Mouse (Mus musculus): ENCODE data around the gene Krit1.
"Not testable (repeated sequence)": the region's sequence is repeated elsewhere in the genome, so short reads cannot be mapped to it uniquely, and the experiment has no call there.

- not testable (repeated sequence) for TF ChIP-seq CTCF (IDR thresholded peaks at IDR 0.05; ENCODE audit: extremely low read depth, insufficient read length, insufficient replicate concordance, low read depth, low read length); POLR2A (IDR thresholded peaks at IDR 0.05; ENCODE audit: low read depth, low read length)
These were observed 83.9 kb downstream of the Krit1 start for GRCm38 (mm10) chr5:3886862-3887261.
